Mouse (Mus musculus) lung, postnatal 0 days (tissue): ENCODE results near the gene Cib4. TPM values are rescaled to one million over a fixed set of nuclear protein-coding genes. Genes with fewer than 3 reads are reported as not detected.
A peak's percentile ranks its signal among the peaks of the same experiment; 100 is the strongest.

Source experiments
- ATAC-seq: fragments of 200-750 bp; cut with Nextera tagmentation; 2 replicates; pipeline ENCODE4 v1.8.0; 2017; ENCODE audit warnings: moderate library complexity
- DNase-seq: peaks from one replicate; pipeline ENCODE4 v3.0.0-alpha.2; 2016; ENCODE audit warnings: low spot score
- H3K27ac ChIP-seq: fragments of 300-500 bp; sonication (generic); 2 replicates; pipeline ENCODE4 v1.5.1; 2014; ENCODE audit warnings: antibody characterized with exemption, mild to moderate bottlenecking, low read length, mixed read lengths
- H3K27me3 ChIP-seq: fragments of 300-500 bp; sonication (generic); replicated peaks from 2 replicates; pipeline ENCODE4 v1.6.1; 2014; ENCODE audit warnings: low read length, mixed read lengths; ENCODE audit not compliant: insufficient read depth
- H3K36me3 ChIP-seq: fragments of 300-500 bp; sonication (generic); 2 replicates; pipeline ENCODE4 v1.6.1; 2014; ENCODE audit warnings: low read length, mixed read lengths; ENCODE audit not compliant: insufficient read depth
- H3K4me1 ChIP-seq: fragments of 300-500 bp; sonication (generic); 2 replicates; pipeline ENCODE4 v1.6.1; 2014; ENCODE audit warnings: antibody characterized with exemption, low read depth, low read length, mixed read lengths; ENCODE audit not compliant: insufficient read depth
- H3K4me2 ChIP-seq: fragments of 300-500 bp; sonication (generic); replicated peaks from 2 replicates; pipeline ENCODE4 v1.6.1; 2014; ENCODE audit warnings: low read depth, mild to moderate bottlenecking, low read length, moderate library complexity, mixed read lengths
- H3K4me3 ChIP-seq: fragments of 300-500 bp; sonication (generic); 2 replicates; pipeline ENCODE4 v1.5.1; 2014; ENCODE audit warnings: low read depth, low read length
- H3K9ac ChIP-seq: fragments of 300-500 bp; sonication (generic); replicated peaks from 2 replicates; pipeline ENCODE4 v1.6.1; 2014; ENCODE audit warnings: low read depth, mild to moderate bottlenecking
- H3K9me3 ChIP-seq: fragments of 300-500 bp; sonication (generic); 2 replicates; pipeline ENCODE4 v1.6.1; 2016; ENCODE audit warnings: low read length, mixed read lengths
- CTCF ChIP-seq: IDR thresholded peaks from 2 replicates; pipeline ENCODE4 v1.5.1; 2016; ENCODE audit warnings: antibody characterized with exemption, mild to moderate bottlenecking
- EP300 ChIP-seq: IDR thresholded peaks from 2 replicates; pipeline ENCODE4 v1.6.1; 2016; ENCODE audit warnings: antibody characterized with exemption, mild to moderate bottlenecking, control low read depth
- WGBS: fragments of 180-500 bp; shearing (Covaris S2); extraction: QIAGEN DNeasy Blood & Tissue Kit; methylation state at CpG from one replicate; pipeline ENCODE4 v1.1.7; 2014; 5-methylcytosine and 5-hydroxymethylcytosine counted together
- polyA plus RNA-seq: library from polyadenylated mRNA; unstranded; fragments of >200 nt; fragmentation: Nextera tagmentation; extraction: Ambion mirVana; gene quantifications from 2 replicates; pipeline ENCODE4 v1.2.1, GENCODE M21; 2015

Cib4 gene
- polyA plus RNA-seq, 1 experiment from 2014 or later, result 0.26 TPM

- H3K27ac ChIP-seq, result no peak overlapping the region
- no peak overlapping the region for H3K4me3 ChIP-seq
- DNase-seq (peak; percentile 80), ATAC-seq (peak; percentile 61)
- H3K27me3 ChIP-seq, result no peaks in the 10 kb centered on the region
- no peaks in the 10 kb centered on the region for H3K9me3 ChIP-seq
- no peaks in the 10 kb centered on the region for H3K4me1 ChIP-seq
- no peaks in the 10 kb centered on the region for H3K36me3 ChIP-seq
- 59% methylated on average over 5 of the region's 5 CpGs for WGBS
- TF ChIP-seq EP300, result no peak
- no peak for TF ChIP-seq CTCF
- no peak overlapping the region for H3K9ac ChIP-seq
- H3K4me2 ChIP-seq, result no peak overlapping the region
Measured at GRCm38 (mm10) chr5:30490845-30491244, 54.8 kb downstream of the Cib4 start.

- Histone ChIP-seq H3K36me3 (no peaks in the 10 kb centered on the region), H3K9me3 (no peaks in the 10 kb centered on the region), H3K4me3 (no peak overlapping the region), H3K4me1 (no peaks in the 10 kb centered on the region; the same call in 1 of the 2 replicates), H3K27me3 (no peaks in the 10 kb centered on the region), H3K9ac (no peak overlapping the region), H3K27ac (no peak overlapping the region), H3K4me2 (no peak overlapping the region)
- ATAC-seq, result peak; percentile 35
- DNase-seq, result no peak
- no peak for TF ChIP-seq CTCF
- no peak for TF ChIP-seq EP300
Measured at GRCm38 (mm10) chr5:30490215-30490614, 55.4 kb downstream of the Cib4 start.

- 43% methylated on average over 6 of the region's 6 CpGs for WGBS
- Histone ChIP-seq H3K27ac (no peak overlapping the region), H3K9ac (no peak overlapping the region)
Measured at GRCm38 (mm10) chr5:30485136-30485535, 60.5 kb downstream of the Cib4 start.

GRCm38 (mm10) chr5:30484591-30484990 is 61.0 kb downstream of the Cib4 start:
- Histone ChIP-seq H3K9ac (no peak overlapping the region), H3K27me3 (no peaks in the 10 kb centered on the region), H3K4me2 (no peak overlapping the region), H3K36me3 (no peaks in the 10 kb centered on the region), H3K9me3 (no peaks in the 10 kb centered on the region), H3K4me1 (no peaks in the 10 kb centered on the region; the same call in 1 of the 2 replicates), H3K27ac (no peak overlapping the region), H3K4me3 (no peak overlapping the region)
- no peak for TF ChIP-seq CTCF
- TF ChIP-seq EP300, result no peak
- ATAC-seq (peak; percentile 22; the same call in 1 of the 2 replicates), DNase-seq (no peak)
- 64% methylated on average over 5 of the region's 5 CpGs for WGBS

More at GRCm38 (mm10) chr5:30485136-30485535, 60.5 kb downstream of the Cib4 start:
- Histone ChIP-seq H3K9me3 (no peaks in the 10 kb centered on the region), H3K4me1 (no peaks in the 10 kb centered on the region; the same call in 1 of the 2 replicates), H3K4me2 (no peak overlapping the region), H3K27me3 (no peaks in the 10 kb centered on the region), H3K4me3 (no peak overlapping the region), H3K36me3 (no peaks in the 10 kb centered on the region)
- ATAC-seq (peak; percentile 29; the same call in 1 of the 2 replicates), DNase-seq (no peak)
- no peak for TF ChIP-seq EP300
- TF ChIP-seq CTCF, result no peak

- H3K4me3 ChIP-seq, result no peak overlapping the region
- H3K9me3 ChIP-seq, result no peaks in the 10 kb centered on the region
- no peaks in the 10 kb centered on the region for H3K36me3 ChIP-seq
- no peak overlapping the region for H3K9ac ChIP-seq
- no peak overlapping the region for H3K4me2 ChIP-seq
- DNase-seq, result no peak
- no peak for TF ChIP-seq CTCF
- no peak for TF ChIP-seq EP300
- no peaks in the 10 kb centered on the region for H3K27me3 ChIP-seq
- H3K4me1 ChIP-seq, result no peaks in the 10 kb centered on the region; the same call in 1 of the 2 replicates
- ATAC-seq, result no peak
- H3K27ac ChIP-seq, result no peak overlapping the region
- 78% methylated on average over 8 of the region's 8 CpGs for WGBS
Measured at GRCm38 (mm10) chr5:30483533-30483932, 62.1 kb downstream of the Cib4 start.

- H3K4me1 ChIP-seq, result no peaks in the 10 kb centered on the region; the same call in 1 of the 2 replicates
- ATAC-seq (peak; percentile 68; the same call in 1 of the 2 replicates), DNase-seq (peak; percentile 81)
- H3K4me2 ChIP-seq, result no peak overlapping the region
- WGBS, result 19% methylated on average over 5 of the region's 5 CpGs
- no peaks in the 10 kb centered on the region for H3K36me3 ChIP-seq
- H3K27me3 ChIP-seq, result no peaks in the 10 kb centered on the region
- H3K9ac ChIP-seq, result no peak overlapping the region
- no peaks in the 10 kb centered on the region for H3K9me3 ChIP-seq
- H3K27ac ChIP-seq, result no peak overlapping the region
- H3K4me3 ChIP-seq, result no peak overlapping the region
- TF ChIP-seq EP300 (no peak), CTCF (peak; percentile 86)
Measured at GRCm38 (mm10) chr5:30482319-30482718, 63.3 kb downstream of the Cib4 start.

- H3K27ac ChIP-seq, result no peak overlapping the region
- no peak for TF ChIP-seq EP300
- peak; percentile 91 for TF ChIP-seq CTCF
- ATAC-seq, result no peak
- WGBS, result 30% methylated on average over 10 of the region's 10 CpGs
- H3K9ac ChIP-seq, result no peak overlapping the region
- H3K4me3 ChIP-seq, result no peak overlapping the region
- H3K4me1 ChIP-seq, result no peaks in the 10 kb centered on the region
- no peaks in the 10 kb centered on the region for H3K9me3 ChIP-seq
- no peaks in the 10 kb centered on the region for H3K27me3 ChIP-seq
- H3K36me3 ChIP-seq, result no peaks in the 10 kb centered on the region
- no peak overlapping the region for H3K4me2 ChIP-seq
- DNase-seq, result peak; percentile 56
Measured at GRCm38 (mm10) chr5:30476534-30476933, 69.1 kb downstream of the Cib4 start.
